Mouse (Mus musculus) testis, adult 2 months (tissue): ENCODE measurements around the gene Erc1. TPM values are rescaled to one million over a fixed set of nuclear protein-coding genes. Genes with fewer than 3 reads are reported as not detected.

Experiments
- H3K27ac ChIP-seq: fragments of 200-500 bp; 2 replicates; pipeline ENCODE4 v1.5.1; 2012; ENCODE audit warnings: low read depth, low read length; ENCODE audit not compliant: control insufficient read depth, insufficient read depth
- H3K27me3 ChIP-seq: fragments of 200-500 bp; 2 replicates; pipeline ENCODE4 v1.6.1; 2012; ENCODE audit warnings: mild to moderate bottlenecking, low read length, moderate library complexity; ENCODE audit not compliant: control insufficient read depth, insufficient read depth
- H3K36me3 ChIP-seq: fragments of 200-500 bp; 2 replicates; pipeline ENCODE4 v1.6.1; 2012; ENCODE audit warnings: mild to moderate bottlenecking, low read length; ENCODE audit not compliant: control insufficient read depth, insufficient read depth
- H3K4me1 ChIP-seq: fragments of 200-500 bp; 2 replicates; pipeline ENCODE4 v1.6.1; 2012; ENCODE audit warnings: low read length; ENCODE audit not compliant: control insufficient read depth, insufficient read depth
- H3K4me3 ChIP-seq: fragments of 200-500 bp; 2 replicates; pipeline ENCODE4 v1.5.1; 2012; ENCODE audit warnings: low read depth, mild to moderate bottlenecking, low read length, moderate library complexity, mixed read lengths; ENCODE audit not compliant: control insufficient read depth
- CTCF ChIP-seq: fragments of 200-500 bp; IDR thresholded peaks from 2 replicates; pipeline ENCODE4 v1.5.1; 2012; ENCODE audit warnings: low read depth, mild to moderate bottlenecking, inconsistent platforms, low read length, moderate library complexity; ENCODE audit not compliant: control insufficient read depth, insufficient read depth, insufficient replicate concordance
- POLR2A ChIP-seq: fragments of 200-500 bp; IDR thresholded peaks from 2 replicates; pipeline ENCODE4 v1.6.1; 2012; ENCODE audit warnings: low read depth, mild to moderate bottlenecking, inconsistent platforms, low read length, moderate library complexity; ENCODE audit not compliant: control insufficient read depth
- polyA plus RNA-seq: library from polyadenylated mRNA; depleted of rRNA; stranded (reverse); fragments of >200 nt; gene quantifications from 2 replicates; pipeline ENCODE4 v1.2.3, GENCODE M21; 2012

The Erc1 gene
- polyA plus RNA-seq, 1 experiment: 9.9 TPM

GRCm38 (mm10) chr6:119554439-119554838 lies 293.5 kb downstream of the Erc1 start:
- Histone ChIP-seq H3K4me3 (no peak overlapping the region), H3K36me3 (no peaks in the 10 kb centered on the region), H3K4me1 (peaks cover 2% of the 10 kb centered on the region), H3K27ac (no peak overlapping the region), H3K27me3 (no peaks in the 10 kb centered on the region)
- TF ChIP-seq POLR2A (no peak), CTCF (peak; percentile 65)

- no peaks in the 10 kb centered on the region for H3K36me3 ChIP-seq
- peak overlapping the region; percentile 72 for H3K27ac ChIP-seq
- H3K4me3 ChIP-seq: peak overlapping the region; percentile 79
- no peaks in the 10 kb centered on the region for H3K27me3 ChIP-seq
- no peak for TF ChIP-seq CTCF
- no peak for TF ChIP-seq POLR2A
- peaks cover 29% of the 10 kb centered on the region for H3K4me1 ChIP-seq
Observed at GRCm38 (mm10) chr6:119544518-119544864, 303.5 kb downstream of the Erc1 start.

- Histone ChIP-seq H3K27ac (peak within 1 kb of the TSS; percentile 74), H3K4me1 (peaks cover 29% of the 10 kb centered on the region), H3K27me3 (no peaks in the 10 kb centered on the region), H3K36me3 (no peaks in the 10 kb centered on the region), H3K4me3 (peak within 1 kb of the TSS; percentile 79)
- TF ChIP-seq POLR2A (no peak), CTCF (no peak)
Observed at GRCm38 (mm10) chr6:119543803-119544517, 304.0 kb downstream of the Erc1 start, which contains the start of gene Wnt5b. Gene Wnt5b (minus strand): TSS chr6:119544347.

- TF ChIP-seq CTCF (no peak), POLR2A (no peak)
- Histone ChIP-seq H3K27me3 (no peaks in the 10 kb centered on the region), H3K4me1 (peaks cover 31% of the 10 kb centered on the region), H3K4me3 (peak overlapping the region; percentile 79), H3K27ac (peak overlapping the region; percentile 37; the same call in 1 of the 2 replicates), H3K36me3 (no peaks in the 10 kb centered on the region)
Observed at GRCm38 (mm10) chr6:119543456-119543802, 304.5 kb downstream of the Erc1 start.

- Histone ChIP-seq H3K27me3 (no peaks in the 10 kb centered on the region), H3K4me1 (peaks cover 8% of the 10 kb centered on the region), H3K36me3 (no peaks in the 10 kb centered on the region), H3K27ac (no peak overlapping the region), H3K4me3 (no peak overlapping the region)
- no peak for TF ChIP-seq CTCF
- no peak for TF ChIP-seq POLR2A
Observed at GRCm38 (mm10) chr6:119535867-119536266, 312.1 kb downstream of the Erc1 start.

- Histone ChIP-seq H3K27ac (no peak overlapping the region), H3K4me3 (no peak overlapping the region), H3K4me1 (peaks cover 5% of the 10 kb centered on the region), H3K36me3 (no peaks in the 10 kb centered on the region), H3K27me3 (no peaks in the 10 kb centered on the region)
- no peak for TF ChIP-seq POLR2A
- TF ChIP-seq CTCF: no peak
Observed at GRCm38 (mm10) chr6:119533170-119533709, 314.7 kb downstream of the Erc1 start.

- no peak overlapping the region for H3K4me3 ChIP-seq
- H3K4me1 ChIP-seq: peaks cover 7% of the 10 kb centered on the region
- H3K27ac ChIP-seq: no peak overlapping the region
- no peaks in the 10 kb centered on the region for H3K36me3 ChIP-seq
- TF ChIP-seq CTCF (no peak), POLR2A (no peak)
- no peaks in the 10 kb centered on the region for H3K27me3 ChIP-seq
Observed at GRCm38 (mm10) chr6:119529659-119530058, 318.3 kb downstream of the Erc1 start.

GRCm38 (mm10) chr6:119526498-119526897 lies 321.5 kb downstream of the Erc1 start:
- H3K27ac ChIP-seq: no peak overlapping the region
- no peaks in the 10 kb centered on the region for H3K36me3 ChIP-seq
- TF ChIP-seq CTCF (no peak), POLR2A (no peak)
- H3K4me1 ChIP-seq: peaks cover 7% of the 10 kb centered on the region
- no peak overlapping the region for H3K4me3 ChIP-seq
- no peaks in the 10 kb centered on the region for H3K27me3 ChIP-seq
